9 mouse cellular contexts compared by ENCODE assay signal in the genomic region with DNA sequence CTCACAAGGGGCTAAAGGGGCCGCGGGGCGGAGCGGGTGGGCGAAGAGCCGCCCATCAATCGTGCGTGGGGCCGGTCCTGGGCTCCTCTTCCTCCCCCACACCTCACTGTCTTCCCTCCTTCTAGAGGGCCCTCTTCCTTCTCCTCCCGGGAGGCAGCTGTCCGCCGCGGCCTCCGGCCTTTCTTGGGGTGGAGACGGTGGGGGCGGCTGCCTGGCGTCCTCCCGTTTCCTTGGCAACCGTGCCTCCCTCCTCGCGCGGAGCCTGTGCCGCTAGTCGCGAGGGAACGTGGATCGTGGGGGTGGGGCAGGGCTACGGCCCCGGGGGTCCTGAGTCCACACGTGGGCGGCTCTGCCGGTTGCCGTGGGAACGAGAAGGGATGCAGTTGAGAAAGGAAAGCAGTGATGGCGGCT. TPM values are rescaled to one million over a fixed set of nuclear protein-coding genes. Genes with fewer than 3 reads are reported as not detected.
DNase-seq lines count a peak whose midpoint lies in the region; ATAC-seq and TF ChIP-seq lines count a peak whose summit lies in the region.
"Had no signal": no experiment of that assay in that cellular context is flagged by ENCODE, and none has a peak within 500 bp of the region (broad histone marks: within the 10 kb centered on the region; RNA-seq: fewer than 3 reads in every experiment).

A gene (minus strand): TSS at position 239 of the 411 bp plus-strand sequence.

- peak within 1 kb of the TSS; percentile 91 for H3K4me2 ChIP-seq in heart, embryonic 12.5 days
- H3K4me2 ChIP-seq in midbrain, embryonic 11.5 days, result peak within 1 kb of the TSS; percentile 84
- H3K4me2 ChIP-seq in stomach, embryonic 14.5 days (replicated peaks; ENCODE audit: low read depth, low read length), result peak within 1 kb of the TSS; percentile 83

- TF ChIP-seq CTCF in thymus, adult 2 months (IDR thresholded peaks at IDR 0.05; ENCODE audit: borderline replicate concordance, control insufficient read depth, extremely low read depth, insufficient read depth, low read length, poor library complexity), result no peak

- H3K36me3 ChIP-seq in thymus, adult 2 months (ENCODE audit: control insufficient read depth, insufficient read depth, low read length), result no peaks in the 10 kb centered on the region
- H3K36me3 ChIP-seq in heart, embryonic 12.5 days, result no peaks in the 10 kb centered on the region
- no peaks in the 10 kb centered on the region for H3K36me3 ChIP-seq in midbrain, embryonic 11.5 days (ENCODE audit: control insufficient read depth, insufficient read depth, low read length)
- no peaks in the 10 kb centered on the region for H3K36me3 ChIP-seq in stomach, embryonic 14.5 days (ENCODE audit: control insufficient read depth, insufficient read depth, low read length)

- H3K27me3 ChIP-seq in thymus, adult 2 months (ENCODE audit: control insufficient read depth, insufficient read depth, low read length), result peaks cover 8% of the 10 kb centered on the region; the same call in 1 of the 2 replicates
- no peaks in the 10 kb centered on the region for H3K27me3 ChIP-seq in heart, embryonic 12.5 days (replicated peaks)
- H3K27me3 ChIP-seq in midbrain, embryonic 11.5 days (ENCODE audit: control insufficient read depth, insufficient read depth, low read length), result no peaks in the 10 kb centered on the region
- no peaks in the 10 kb centered on the region for H3K27me3 ChIP-seq in stomach, embryonic 14.5 days (ENCODE audit: control insufficient read depth, insufficient read depth, low read length)

- peak within 1 kb of the TSS; percentile 69 for H3K9ac ChIP-seq in heart, embryonic 12.5 days
- peak within 1 kb of the TSS; percentile 71 for H3K9ac ChIP-seq in midbrain, embryonic 11.5 days (ENCODE audit: low read length)
- 0 out of 2 replicates have a peak within 1 kb of the TSS, but pooled peaks have one; percentile 36 for H3K9ac ChIP-seq in stomach, embryonic 14.5 days (replicated peaks; ENCODE audit: low read depth, low read length)

- WGBS in thymus, adult 2 months, result 11% methylated on average over 35 of the region's 35 CpGs
- 4% methylated on average over 35 of the region's 35 CpGs for WGBS in heart, embryonic 12.5 days
- under 1% methylated on average over 35 of the region's 35 CpGs for WGBS in midbrain, embryonic 11.5 days
- 3% methylated on average over 33 of the region's 35 CpGs for WGBS in stomach, embryonic 14.5 days

- H3K27ac ChIP-seq in thymus, adult 2 months (ENCODE audit: control insufficient read depth, insufficient read depth, low read length), result no peak within 1 kb of the TSS
- H3K27ac ChIP-seq in heart, embryonic 12.5 days (ENCODE audit: poor library complexity, severe bottlenecking), result no peak within 1 kb of the TSS
- peak within 1 kb of the TSS; percentile 59 for H3K27ac ChIP-seq in midbrain, embryonic 11.5 days (ENCODE audit: low read depth, low read length)
- no peak within 1 kb of the TSS for H3K27ac ChIP-seq in stomach, embryonic 14.5 days (ENCODE audit: low read length)

- no peak for TF ChIP-seq POLR2A in thymus, adult 2 months (IDR thresholded peaks at IDR 0.05; ENCODE audit: control insufficient read depth, extremely low read depth, insufficient read depth, low read length, poor library complexity)

- no peaks in the 10 kb centered on the region for H3K9me3 ChIP-seq in heart, embryonic 12.5 days (replicated peaks)
- no peaks in the 10 kb centered on the region for H3K9me3 ChIP-seq in midbrain, embryonic 11.5 days (ENCODE audit: control insufficient read depth, low read length)
- H3K9me3 ChIP-seq in stomach, embryonic 14.5 days (ENCODE audit: control insufficient read depth, low read depth, low read length), result no peaks in the 10 kb centered on the region

- H3K4me3 ChIP-seq in thymus, adult 2 months (ENCODE audit: control insufficient read depth, insufficient read depth, low read length), result no peak within 1 kb of the TSS
- peak within 1 kb of the TSS; percentile 60 for H3K4me3 ChIP-seq in heart, embryonic 12.5 days
- H3K4me3 ChIP-seq in midbrain, embryonic 11.5 days (ENCODE audit: low read depth, low read length), result peak within 1 kb of the TSS; percentile 47
- peak within 1 kb of the TSS; percentile 41 for H3K4me3 ChIP-seq in stomach, embryonic 14.5 days (ENCODE audit: low read depth, low read length)

- no peaks in the 10 kb centered on the region for H3K4me1 ChIP-seq in thymus, adult 2 months (replicated peaks; ENCODE audit: control insufficient read depth, insufficient read depth, low read length)
- peaks cover 4% of the 10 kb centered on the region; the same call in 1 of the 2 replicates for H3K4me1 ChIP-seq in heart, embryonic 12.5 days (replicated peaks)
- H3K4me1 ChIP-seq in midbrain, embryonic 11.5 days (ENCODE audit: control insufficient read depth, insufficient read depth, low read length), result peaks cover 10% of the 10 kb centered on the region; the same call in 1 of the 2 replicates
- no peaks in the 10 kb centered on the region for H3K4me1 ChIP-seq in stomach, embryonic 14.5 days (ENCODE audit: control insufficient read depth, insufficient read depth, low read length)

- ATAC-seq in heart, embryonic 12.5 days (ENCODE audit: insufficient number of reproducible peaks, low FRiP score), result no peak
- peak; percentile 92 for ATAC-seq in midbrain, embryonic 11.5 days (ENCODE audit: low FRiP score)
- peak; percentile 54; the same call in 1 of the 2 replicates for ATAC-seq in stomach, embryonic 14.5 days (ENCODE audit: insufficient number of reproducible peaks, insufficient read depth, low FRiP score, low read depth)
- no peak for ATAC-seq in CD4-positive, CD25-positive, alpha-beta regulatory T cell, adult 4 months

- peak; percentile 28 for DNase-seq in thymus, postnatal 4 days
- no peak for DNase-seq in thymus, adult 2 months
- peak; percentile 56 for DNase-seq in embryo, embryonic 9.5 days (ENCODE audit: extremely low spot score)
- DNase-seq in layer of hippocampus, postnatal 10 days (ENCODE audit: low spot score in 2 of 2), result peak; percentile 74 to 81
- peak; percentile 95 for DNase-seq in midbrain, embryonic 11.5 days (ENCODE audit: low spot score, missing footprints)

RNA-seq across cellular contexts. Expression of the gene that starts here (rescaled TPM):
- 0.07 TPM in 1 of 2 replicates, not detected in the other for polyA plus RNA-seq in thymus, adult 2 months (2012; rRNA removed)
- 0.57 TPM in 1 of 2 replicates, not detected in the other for polyA plus RNA-seq in heart, embryonic 12.5 days (2016; fragmentation: Nextera tagmentation; extraction: Ambion mirVana)
- total RNA-seq in layer of hippocampus, postnatal 10 days (2021), result 1 to 10 TPM in 1 of 2 experiments, under 1 TPM in 1; 0.31 to 1.0 TPM
- 0.06 TPM in 1 of 2 replicates, not detected in the other for polyA plus RNA-seq in midbrain, embryonic 11.5 days (2014; fragmentation: Nextera tagmentation; extraction: Ambion mirVana)
- polyA plus RNA-seq in stomach, embryonic 14.5 days (2014; fragmentation: Nextera tagmentation; extraction: Ambion mirVana), result not detected in 2 replicates
- not detected for polyA plus RNA-seq in CD4-positive, CD25-positive, alpha-beta regulatory T cell, adult 4 months (2017; shearing (Covaris generic))
- polyA plus RNA-seq: spleen, adult 2 months had no signal

Comparison
In these comparisons a context has a peak if more than half of its experiments do, and no peak if none do; other contexts are left out.
1. Peak in DNase-seq, ATAC-seq, H3K4me3 ChIP-seq, H3K27ac ChIP-seq, H3K9ac ChIP-seq and H3K4me2 ChIP-seq in midbrain, embryonic 11.5 days; RNA of the gene not detected or under 1 TPM.
2. Peak in ATAC-seq, H3K4me3 ChIP-seq, H3K9ac ChIP-seq and H3K4me2 ChIP-seq in stomach, embryonic 14.5 days; RNA of the gene not detected or under 1 TPM.